Mouse (Mus musculus) limb, embryonic 12.5 days (tissue): ENCODE results near the gene Cited2. TPM values are rescaled to one million over a fixed set of nuclear protein-coding genes. Genes with fewer than 3 reads are reported as not detected.

Experiments
- ATAC-seq: fragments of 200-750 bp; cut with Nextera tagmentation; 2 replicates; pipeline ENCODE4 v1.8.0; 2017; ENCODE audit warnings: low read depth, moderate TSS enrichment; ENCODE audit not compliant: insufficient number of reproducible peaks, insufficient read depth, low FRiP score, low TSS enrichment
- H3K27ac ChIP-seq: fragments of 300-500 bp; sonication (generic); 2 replicates; pipeline ENCODE4 v1.5.1; 2016; ENCODE audit warnings: mild to moderate bottlenecking, moderate library complexity
- H3K27me3 ChIP-seq: fragments of 300-500 bp; sonication (generic); 2 replicates; pipeline ENCODE4 v1.6.1; 2016; ENCODE audit warnings: mild to moderate bottlenecking, moderate library complexity
- H3K36me3 ChIP-seq: fragments of 300-500 bp; sonication (generic); 2 replicates; pipeline ENCODE4 v1.6.1; 2016; ENCODE audit warnings: mild to moderate bottlenecking, moderate library complexity
- H3K4me1 ChIP-seq: fragments of 300-500 bp; sonication (generic); replicated peaks from 2 replicates; pipeline ENCODE4 v1.6.1; 2016
- H3K4me2 ChIP-seq: fragments of 300-500 bp; sonication (generic); 2 replicates; pipeline ENCODE4 v1.6.1; 2016; ENCODE audit warnings: mild to moderate bottlenecking, moderate library complexity
- H3K4me3 ChIP-seq: fragments of 300-500 bp; sonication (generic); replicated peaks from 2 replicates; pipeline ENCODE4 v1.5.1; 2016; ENCODE audit warnings: mild to moderate bottlenecking
- H3K9ac ChIP-seq: fragments of 300-500 bp; sonication (generic); replicated peaks from 2 replicates; pipeline ENCODE4 v1.6.1; 2016; ENCODE audit warnings: mild to moderate bottlenecking, moderate library complexity
- H3K9me3 ChIP-seq: fragments of 300-500 bp; sonication (generic); 2 replicates; pipeline ENCODE4 v1.6.1; 2016; ENCODE audit warnings: mild to moderate bottlenecking, moderate library complexity
- WGBS: fragments of 180-500 bp; shearing (Covaris S2); methylation state at CpG from one replicate; pipeline ENCODE4 v1.1.7; 2016; 5-methylcytosine and 5-hydroxymethylcytosine counted together
- polyA plus RNA-seq: library from polyadenylated mRNA; unstranded; fragments of >200 nt; fragmentation: Nextera tagmentation; extraction: Ambion mirVana; gene quantifications from 2 replicates; pipeline ENCODE4 v1.2.1, GENCODE M21; 2016

The Cited2 gene
- polyA plus RNA-seq, 1 experiment from 2014 or later = 51.9 TPM

GRCm38 (mm10) chr10:17725037-17725584 lies 2.1 kb downstream of the Cited2 start:
- H3K36me3 ChIP-seq = 0 out of 2 replicates have a peak, but pooled peaks cover 3% of the 10 kb centered on the region
- peak overlapping the region; percentile 74 for H3K4me2 ChIP-seq
- 7% methylated on average over 8 of the region's 8 CpGs for WGBS
- H3K27me3 ChIP-seq = no peaks in the 10 kb centered on the region
- peak overlapping the region; percentile 90 for H3K4me3 ChIP-seq
- H3K27ac ChIP-seq = peak overlapping the region; percentile 31; the same call in 1 of the 2 replicates
- H3K4me1 ChIP-seq = peaks cover 34% of the 10 kb centered on the region
- peak overlapping the region; percentile 89 for H3K9ac ChIP-seq
- ATAC-seq = no peak
- no peaks in the 10 kb centered on the region for H3K9me3 ChIP-seq

GRCm38 (mm10) chr10:17725644-17726372 lies 2.8 kb downstream of the Cited2 start:
- no peak for ATAC-seq
- H3K9ac ChIP-seq = peak overlapping the region; percentile 18; the same call in 1 of the 2 replicates
- 0 out of 2 replicates have a peak, but pooled peaks cover 3% of the 10 kb centered on the region for H3K36me3 ChIP-seq
- H3K9me3 ChIP-seq = no peaks in the 10 kb centered on the region
- H3K4me1 ChIP-seq = peaks cover 34% of the 10 kb centered on the region
- WGBS = 21% methylated on average over 7 of the region's 7 CpGs
- peak overlapping the region; percentile 37; the same call in 1 of the 2 replicates for H3K27ac ChIP-seq
- no peaks in the 10 kb centered on the region for H3K27me3 ChIP-seq
- peak overlapping the region; percentile 90 for H3K4me3 ChIP-seq
- peak overlapping the region; percentile 74 for H3K4me2 ChIP-seq

- Histone ChIP-seq H3K4me3 (peak overlapping the region; percentile 90), H3K27me3 (no peaks in the 10 kb centered on the region), H3K4me1 (peaks cover 34% of the 10 kb centered on the region), H3K9ac (peak overlapping the region; percentile 18; the same call in 1 of the 2 replicates), H3K4me2 (peak overlapping the region; percentile 74), H3K9me3 (no peaks in the 10 kb centered on the region), H3K36me3 (0 out of 2 replicates have a peak, but pooled peaks cover 3% of the 10 kb centered on the region), H3K27ac (peak overlapping the region; percentile 37; the same call in 1 of the 2 replicates)
- ATAC-seq = no peak
- 39% methylated on average over 2 of the region's 2 CpGs for WGBS
These were observed 3.3 kb downstream of the Cited2 start for GRCm38 (mm10) chr10:17726373-17726720.

- Histone ChIP-seq H3K9me3 (no peaks in the 10 kb centered on the region), H3K9ac (no peak overlapping the region), H3K27ac (peak overlapping the region; percentile 57), H3K4me1 (peaks cover 34% of the 10 kb centered on the region), H3K27me3 (no peaks in the 10 kb centered on the region), H3K4me3 (no peak overlapping the region), H3K36me3 (0 out of 2 replicates have a peak, but pooled peaks cover 3% of the 10 kb centered on the region), H3K4me2 (peak overlapping the region; percentile 74)
- ATAC-seq = no peak; the same call in 1 of the 2 replicates
- WGBS = 11% methylated on average over 15 of the region's 15 CpGs
These were observed 4.3 kb downstream of the Cited2 start for GRCm38 (mm10) chr10:17727161-17727925.

- Histone ChIP-seq H3K27me3 (no peaks in the 10 kb centered on the region), H3K4me3 (no peak overlapping the region), H3K27ac (peak overlapping the region; percentile 57; the same call in 1 of the 2 replicates), H3K9me3 (no peaks in the 10 kb centered on the region), H3K4me1 (peaks cover 34% of the 10 kb centered on the region), H3K9ac (no peak overlapping the region), H3K4me2 (peak overlapping the region; percentile 74), H3K36me3 (0 out of 2 replicates have a peak, but pooled peaks cover 3% of the 10 kb centered on the region)
- ATAC-seq = no peak
- WGBS = 4% methylated on average over 5 of the region's 5 CpGs
These were observed 4.9 kb downstream of the Cited2 start for GRCm38 (mm10) chr10:17727926-17728279.

GRCm38 (mm10) chr10:17728711-17729110 lies 5.7 kb downstream of the Cited2 start:
- no peak overlapping the region for H3K4me2 ChIP-seq
- H3K27ac ChIP-seq = no peak overlapping the region
- ATAC-seq = no peak
- no peaks in the 10 kb centered on the region for H3K27me3 ChIP-seq
- H3K4me3 ChIP-seq = no peak overlapping the region
- peaks cover 34% of the 10 kb centered on the region for H3K4me1 ChIP-seq
- no peak overlapping the region for H3K9ac ChIP-seq
- H3K36me3 ChIP-seq = 0 out of 2 replicates have a peak, but pooled peaks cover 3% of the 10 kb centered on the region
- H3K9me3 ChIP-seq = no peaks in the 10 kb centered on the region
- WGBS = 4% methylated on average over 4 of the region's 4 CpGs

GRCm38 (mm10) chr10:17729476-17729875 lies 6.5 kb downstream of the Cited2 start:
- Histone ChIP-seq H3K27ac (no peak overlapping the region), H3K9me3 (no peaks in the 10 kb centered on the region), H3K4me2 (no peak overlapping the region), H3K9ac (no peak overlapping the region), H3K27me3 (no peaks in the 10 kb centered on the region), H3K4me3 (no peak overlapping the region), H3K4me1 (peaks cover 34% of the 10 kb centered on the region), H3K36me3 (no peaks in the 10 kb centered on the region)
- no peak for ATAC-seq
- 68% methylated on average over 6 of the region's 6 CpGs for WGBS

- 26% methylated on average over 4 of the region's 4 CpGs for WGBS
- no peak overlapping the region for H3K27ac ChIP-seq
- peaks cover 10% of the 10 kb centered on the region; the same call in 1 of the 2 replicates for H3K4me1 ChIP-seq
- no peak overlapping the region for H3K4me3 ChIP-seq
- no peak overlapping the region for H3K9ac ChIP-seq
- H3K9me3 ChIP-seq = no peaks in the 10 kb centered on the region
- no peaks in the 10 kb centered on the region for H3K36me3 ChIP-seq
- no peaks in the 10 kb centered on the region for H3K27me3 ChIP-seq
- H3K4me2 ChIP-seq = no peak overlapping the region
- no peak for ATAC-seq
These were observed 10.0 kb downstream of the Cited2 start for GRCm38 (mm10) chr10:17733057-17733456.

- Histone ChIP-seq H3K27me3 (no peaks in the 10 kb centered on the region), H3K9ac (no peak overlapping the region), H3K4me3 (no peak overlapping the region), H3K4me1 (no peaks in the 10 kb centered on the region), H3K9me3 (no peaks in the 10 kb centered on the region), H3K27ac (no peak overlapping the region), H3K36me3 (no peaks in the 10 kb centered on the region), H3K4me2 (no peak overlapping the region)
- no peak for ATAC-seq
- WGBS = 95% methylated on average over 2 of the region's 2 CpGs
These were observed 19.6 kb downstream of the Cited2 start for GRCm38 (mm10) chr10:17742581-17742980.

- no peaks in the 10 kb centered on the region for H3K4me1 ChIP-seq
- 81% methylated on average over 5 of the region's 5 CpGs for WGBS
- no peaks in the 10 kb centered on the region for H3K27me3 ChIP-seq
- H3K9ac ChIP-seq = no peak overlapping the region
- H3K4me3 ChIP-seq = no peak overlapping the region
- H3K9me3 ChIP-seq = 0 out of 2 replicates have a peak, but pooled peaks cover 7% of the 10 kb centered on the region
- no peak overlapping the region for H3K27ac ChIP-seq
- H3K4me2 ChIP-seq = no peak overlapping the region
- ATAC-seq = no peak
- no peaks in the 10 kb centered on the region for H3K36me3 ChIP-seq
These were observed 29.5 kb downstream of the Cited2 start for GRCm38 (mm10) chr10:17752478-17752877.

GRCm38 (mm10) chr10:17759772-17760171 lies 36.8 kb downstream of the Cited2 start:
- WGBS = 94% methylated on average over 3 of the region's 3 CpGs
- H3K9me3 ChIP-seq = 0 out of 2 replicates have a peak, but pooled peaks cover 7% of the 10 kb centered on the region
- ATAC-seq = no peak

More at GRCm38 (mm10) chr10:17759772-17760171, 36.8 kb downstream of the Cited2 start:
- no peak overlapping the region for H3K9ac ChIP-seq
- H3K27ac ChIP-seq = no peak overlapping the region
- H3K4me1 ChIP-seq = no peaks in the 10 kb centered on the region
- H3K4me3 ChIP-seq = no peak overlapping the region
- H3K4me2 ChIP-seq = no peak overlapping the region
- no peaks in the 10 kb centered on the region for H3K36me3 ChIP-seq
- no peaks in the 10 kb centered on the region for H3K27me3 ChIP-seq
